Mouse (Mus musculus) liver, embryonic 11.5 days (tissue): ENCODE measurements around the gene Tnfrsf23. TPM values are rescaled to one million over a fixed set of nuclear protein-coding genes. Genes with fewer than 3 reads are reported as not detected.

ENCODE experiments used
- ATAC-seq: fragments of 200-750 bp; cut with Nextera tagmentation; replicated peaks from 2 replicates; pipeline ENCODE4 v1.8.0; 2017; ENCODE audit warnings: moderate number of reproducible peaks, mild to moderate bottlenecking, moderate TSS enrichment, moderate library complexity; ENCODE audit not compliant: low FRiP score
- DNase-seq: peaks from one replicate; pipeline ENCODE4 v3.0.0-alpha.2; 2017; ENCODE audit warnings: low spot score
- H3K27ac ChIP-seq: fragments of 300-500 bp; sonication (generic); 2 replicates; pipeline ENCODE4 v1.5.1; 2014; ENCODE audit warnings: mild to moderate bottlenecking, low read depth, low read length, control low read depth
- H3K27me3 ChIP-seq: fragments of 300-500 bp; sonication (generic); replicated peaks from 2 replicates; pipeline ENCODE4 v1.6.1; 2014; ENCODE audit warnings: low read length, mixed read lengths; ENCODE audit not compliant: control insufficient read depth, insufficient read depth
- H3K36me3 ChIP-seq: fragments of 300-500 bp; sonication (generic); 2 replicates; pipeline ENCODE4 v1.6.1; 2014; ENCODE audit warnings: mild to moderate bottlenecking, low read length, moderate library complexity, mixed read lengths; ENCODE audit not compliant: control insufficient read depth, insufficient read depth
- H3K4me1 ChIP-seq: fragments of 300-500 bp; sonication (generic); replicated peaks from 2 replicates; pipeline ENCODE4 v1.6.1; 2014; ENCODE audit warnings: low read length, mixed read lengths; ENCODE audit not compliant: control insufficient read depth, insufficient read depth
- H3K4me2 ChIP-seq: fragments of 300-500 bp; sonication (generic); 2 replicates; pipeline ENCODE4 v1.6.1; 2014; ENCODE audit warnings: mild to moderate bottlenecking, control low read depth, moderate library complexity
- H3K4me3 ChIP-seq: fragments of 300-500 bp; sonication (generic); 2 replicates; pipeline ENCODE4 v1.5.1; 2014; ENCODE audit warnings: low read depth, low read length, control low read depth
- H3K9ac ChIP-seq: fragments of 300-500 bp; sonication (generic); 2 replicates; pipeline ENCODE4 v1.6.1; 2014; ENCODE audit warnings: low read depth, low read length, control low read depth
- H3K9me3 ChIP-seq: fragments of 300-500 bp; sonication (generic); 2 replicates; pipeline ENCODE4 v1.6.1; 2016; ENCODE audit warnings: low read length, inconsistent platforms, mixed read lengths; ENCODE audit not compliant: control insufficient read depth
- WGBS: fragments of 180-500 bp; shearing (Covaris S2); extraction: QIAGEN DNeasy Blood & Tissue Kit; methylation state at CpG from one replicate; pipeline ENCODE4 v1.1.7; 2014; 5-methylcytosine and 5-hydroxymethylcytosine counted together
- polyA plus RNA-seq: library from polyadenylated mRNA; unstranded; fragments of >200 nt; fragmentation: Nextera tagmentation; extraction: Ambion mirVana; gene quantifications from 2 replicates; pipeline ENCODE4 v1.2.1, GENCODE M21; 2014

Tnfrsf23 gene
- polyA plus RNA-seq, 1 experiment from 2014 or later: 0.34 TPM

- Histone ChIP-seq H3K4me1 (no peaks in the 10 kb centered on the region), H3K36me3 (no peaks in the 10 kb centered on the region), H3K4me2 (no peak overlapping the region), H3K4me3 (no peak overlapping the region), H3K9me3 (no peaks in the 10 kb centered on the region), H3K27ac (no peak overlapping the region), H3K9ac (no peak overlapping the region), H3K27me3 (no peaks in the 10 kb centered on the region)
- WGBS: 79% methylated on average over 4 of the region's 4 CpGs
- no peak for ATAC-seq
- DNase-seq: no peak
These were observed 26.4 kb upstream of the Tnfrsf23 start for GRCm38 (mm10) chr7:143712023-143712422.

GRCm38 (mm10) chr7:143711381-143711780 lies 25.7 kb upstream of the Tnfrsf23 start:
- Histone ChIP-seq H3K27ac (no peak overlapping the region), H3K36me3 (no peaks in the 10 kb centered on the region), H3K9ac (no peak overlapping the region), H3K4me1 (no peaks in the 10 kb centered on the region), H3K4me3 (no peak overlapping the region), H3K27me3 (no peaks in the 10 kb centered on the region), H3K9me3 (no peaks in the 10 kb centered on the region), H3K4me2 (no peak overlapping the region)
- no peak for DNase-seq
- 79% methylated on average over 7 of the region's 7 CpGs for WGBS
- ATAC-seq: no peak

DNA sequence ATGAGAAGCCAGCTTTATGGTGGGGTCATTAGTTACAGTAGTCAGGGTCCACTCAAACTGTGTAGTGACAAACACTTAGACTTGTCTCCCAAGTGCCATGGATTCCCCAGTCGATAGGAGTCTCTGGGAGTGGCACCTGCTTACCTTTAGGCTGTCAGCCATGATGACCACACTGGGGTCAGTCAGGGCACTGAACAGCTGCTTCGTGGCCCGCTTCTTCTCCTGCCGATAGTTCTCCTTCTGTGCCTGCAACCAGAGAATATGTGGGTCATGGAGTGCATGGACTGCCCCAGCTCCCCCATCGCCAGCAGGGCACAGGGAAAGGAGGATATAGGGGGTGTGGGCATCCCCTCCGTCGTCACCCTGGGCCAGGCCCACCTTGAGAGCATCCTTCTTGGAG lies 23.7 kb upstream of the Tnfrsf23 start:
- ATAC-seq (no peak), DNase-seq (no peak)
- Histone ChIP-seq H3K36me3 (no peaks in the 10 kb centered on the region; the same call in 1 of the 2 replicates), H3K27ac (no peak overlapping the region), H3K4me2 (no peak overlapping the region), H3K4me1 (no peaks in the 10 kb centered on the region), H3K9me3 (no peaks in the 10 kb centered on the region), H3K9ac (no peak overlapping the region), H3K27me3 (no peaks in the 10 kb centered on the region), H3K4me3 (no peak overlapping the region)
- WGBS: 82% methylated on average over 7 of the region's 7 CpGs

GRCm38 (mm10) chr7:143706697-143707438 lies 21.2 kb upstream of the Tnfrsf23 start:
- Histone ChIP-seq H3K27ac (no peak overlapping the region), H3K36me3 (no peaks in the 10 kb centered on the region; the same call in 1 of the 2 replicates), H3K4me1 (no peaks in the 10 kb centered on the region), H3K4me3 (no peak overlapping the region), H3K9me3 (no peaks in the 10 kb centered on the region), H3K9ac (no peak overlapping the region), H3K27me3 (no peaks in the 10 kb centered on the region), H3K4me2 (no peak overlapping the region)
- DNase-seq (peak; percentile 78), ATAC-seq (peak; percentile 66)
- WGBS: 38% methylated on average over 7 of the region's 7 CpGs

GRCm38 (mm10) chr7:143696140-143696539 lies 10.5 kb upstream of the Tnfrsf23 start:
- Histone ChIP-seq H3K27me3 (no peaks in the 10 kb centered on the region), H3K36me3 (peaks cover 11% of the 10 kb centered on the region; the same call in 1 of the 2 replicates), H3K9me3 (no peaks in the 10 kb centered on the region), H3K9ac (no peak overlapping the region), H3K27ac (no peak overlapping the region), H3K4me2 (no peak overlapping the region), H3K4me3 (no peak overlapping the region), H3K4me1 (no peaks in the 10 kb centered on the region)
- no peak for DNase-seq
- ATAC-seq: no peak
- WGBS: 53% methylated on average over 2 of the region's 2 CpGs

- ATAC-seq (no peak), DNase-seq (no peak)
- 88% methylated on average over 7 of the region's 7 CpGs for WGBS
- H3K4me1 ChIP-seq: no peaks in the 10 kb centered on the region
- no peak overlapping the region for H3K4me3 ChIP-seq
- H3K27ac ChIP-seq: no peak overlapping the region
- H3K4me2 ChIP-seq: no peak overlapping the region
- H3K9ac ChIP-seq: no peak overlapping the region
- H3K36me3 ChIP-seq: peaks cover 11% of the 10 kb centered on the region; the same call in 1 of the 2 replicates
- H3K9me3 ChIP-seq: no peaks in the 10 kb centered on the region
- H3K27me3 ChIP-seq: no peaks in the 10 kb centered on the region
These were observed 8.9 kb upstream of the Tnfrsf23 start for GRCm38 (mm10) chr7:143694550-143694949.

GRCm38 (mm10) chr7:143692746-143693510 lies 7.3 kb upstream of the Tnfrsf23 start:
- ATAC-seq: no peak

GRCm38 (mm10) chr7:143691909-143692308 lies 6.2 kb upstream of the Tnfrsf23 start:
- Histone ChIP-seq H3K9me3 (no peaks in the 10 kb centered on the region), H3K4me2 (no peak overlapping the region), H3K9ac (no peak overlapping the region), H3K27me3 (no peaks in the 10 kb centered on the region; the same call in 1 of the 2 replicates), H3K36me3 (peaks cover 11% of the 10 kb centered on the region; the same call in 1 of the 2 replicates), H3K4me1 (no peaks in the 10 kb centered on the region), H3K4me3 (no peak overlapping the region), H3K27ac (no peak overlapping the region)
- DNase-seq (no peak), ATAC-seq (no peak)
- WGBS: 88% methylated on average over 4 of the region's 4 CpGs

More at GRCm38 (mm10) chr7:143692746-143693510, 7.3 kb upstream of the Tnfrsf23 start:
- Histone ChIP-seq H3K27me3 (no peaks in the 10 kb centered on the region), H3K9me3 (no peaks in the 10 kb centered on the region), H3K4me3 (no peak overlapping the region), H3K27ac (no peak overlapping the region), H3K36me3 (peaks cover 11% of the 10 kb centered on the region; the same call in 1 of the 2 replicates), H3K4me1 (no peaks in the 10 kb centered on the region), H3K4me2 (no peak overlapping the region), H3K9ac (no peak overlapping the region)
- 85% methylated on average over 12 of the region's 12 CpGs for WGBS
- no peak for DNase-seq
